Mouse (Mus musculus): ENCODE measurements around the gene Pomgnt1. TPM values are rescaled to one million over a fixed set of nuclear protein-coding genes. Genes with fewer than 3 reads are reported as not detected.

Gene Pomgnt1
- polyA plus RNA-seq, 1 experiment from 2014 or later: 56.6 TPM

- H3K36me3 ChIP-seq: 0 out of 2 replicates have a peak, but pooled peaks cover 1% of the 10 kb centered on the region
- H3K9ac ChIP-seq: no peak overlapping the region
- no peak for ATAC-seq (ENCODE audit: insufficient number of reproducible peaks, low FRiP score, low TSS enrichment, low read depth)
- H3K4me3 ChIP-seq: no peak overlapping the region
- no peaks in the 10 kb centered on the region for H3K27me3 ChIP-seq
- no peaks in the 10 kb centered on the region for H3K9me3 ChIP-seq
- no peak overlapping the region for H3K27ac ChIP-seq
- WGBS: 86% methylated on average over 7 of the region's 7 CpGs
- H3K4me1 ChIP-seq: peaks cover 16% of the 10 kb centered on the region
- H3K4me2 ChIP-seq: no peak overlapping the region
Observed at GRCm38 (mm10) chr4:116142269-116142668, 18.6 kb downstream of the Pomgnt1 start.

- no peak for ATAC-seq (ENCODE audit: insufficient number of reproducible peaks, low FRiP score, low TSS enrichment, low read depth)
- peak overlapping the region; percentile 91 for H3K4me2 ChIP-seq
- H3K9ac ChIP-seq: 0 out of 2 replicates have a peak overlapping the region, but pooled peaks have one; percentile 14
- H3K9me3 ChIP-seq: no peaks in the 10 kb centered on the region
- H3K36me3 ChIP-seq: no peaks in the 10 kb centered on the region
- H3K27me3 ChIP-seq: no peaks in the 10 kb centered on the region
- WGBS: 3% methylated on average over 7 of the region's 7 CpGs
- peak overlapping the region; percentile 71 for H3K4me3 ChIP-seq
- H3K27ac ChIP-seq: no peak overlapping the region
- peaks cover 16% of the 10 kb centered on the region for H3K4me1 ChIP-seq
Observed at GRCm38 (mm10) chr4:116143317-116143811, 19.7 kb downstream of the Pomgnt1 start.

- Histone ChIP-seq H3K27me3 (no peaks in the 10 kb centered on the region), H3K4me3 (peak overlapping the region; percentile 71), H3K27ac (no peak overlapping the region; the same call in 1 of the 2 replicates), H3K9ac (peak overlapping the region; percentile 79), H3K9me3 (no peaks in the 10 kb centered on the region), H3K36me3 (no peaks in the 10 kb centered on the region), H3K4me1 (peaks cover 16% of the 10 kb centered on the region), H3K4me2 (peak overlapping the region; percentile 91)
- ATAC-seq (ENCODE audit: insufficient number of reproducible peaks, low FRiP score, low TSS enrichment, low read depth): peak; percentile 35; the same call in 1 of the 2 replicates
- WGBS: 1% methylated on average over 46 of the region's 47 CpGs
Observed at GRCm38 (mm10) chr4:116143891-116144717, 20.5 kb downstream of the Pomgnt1 start.

- Histone ChIP-seq H3K4me2 (peak overlapping the region; percentile 67), H3K27me3 (no peaks in the 10 kb centered on the region), H3K4me1 (peaks cover 23% of the 10 kb centered on the region), H3K27ac (peak overlapping the region; percentile 93), H3K9me3 (no peaks in the 10 kb centered on the region), H3K9ac (peak overlapping the region; percentile 92), H3K36me3 (peaks cover 31% of the 10 kb centered on the region), H3K4me3 (peak overlapping the region; percentile 65)
- ATAC-seq (ENCODE audit: insufficient number of reproducible peaks, low FRiP score, low TSS enrichment, low read depth): no peak
- WGBS: 26% methylated on average over 6 of the region's 6 CpGs
Observed at GRCm38 (mm10) chr4:116149812-116150155, 26.1 kb downstream of the Pomgnt1 start.

- H3K4me1 ChIP-seq: peaks cover 21% of the 10 kb centered on the region
- ATAC-seq (ENCODE audit: insufficient number of reproducible peaks, low FRiP score, low TSS enrichment, low read depth): peak; percentile 84
- peak overlapping the region; percentile 67 for H3K4me2 ChIP-seq
- H3K36me3 ChIP-seq: peaks cover 37% of the 10 kb centered on the region
- peak overlapping the region; percentile 92 for H3K9ac ChIP-seq
- no peaks in the 10 kb centered on the region for H3K27me3 ChIP-seq
- peak overlapping the region; percentile 93 for H3K27ac ChIP-seq
- H3K4me3 ChIP-seq: peak overlapping the region; percentile 65
- WGBS: under 1% methylated on average over 65 of the region's 73 CpGs
- H3K9me3 ChIP-seq: no peaks in the 10 kb centered on the region
Observed at GRCm38 (mm10) chr4:116150156-116150861, 26.7 kb downstream of the Pomgnt1 start.

- no peaks in the 10 kb centered on the region for H3K27me3 ChIP-seq
- peak overlapping the region; percentile 65 for H3K4me3 ChIP-seq
- H3K9ac ChIP-seq: peak overlapping the region; percentile 92
- peaks cover 42% of the 10 kb centered on the region for H3K36me3 ChIP-seq
- peak overlapping the region; percentile 67 for H3K4me2 ChIP-seq
- peak overlapping the region; percentile 93 for H3K27ac ChIP-seq
- no peaks in the 10 kb centered on the region for H3K9me3 ChIP-seq
- ATAC-seq (ENCODE audit: insufficient number of reproducible peaks, low FRiP score, low TSS enrichment, low read depth): no peak
- peaks cover 21% of the 10 kb centered on the region for H3K4me1 ChIP-seq
- 19% methylated on average over 4 of the region's 4 CpGs for WGBS
Observed at GRCm38 (mm10) chr4:116150862-116151221, 27.2 kb downstream of the Pomgnt1 start.

GRCm38 (mm10) chr4:116151238-116151637, 27.6 kb downstream of the Pomgnt1 start, which contains the start of gene Lurap1:
TSS of gene Lurap1 (minus strand) at chr4:116151338.
- H3K27ac ChIP-seq: peak within 1 kb of the TSS; percentile 93
- H3K27me3 ChIP-seq: no peaks in the 10 kb centered on the region
- no peak for ATAC-seq (ENCODE audit: insufficient number of reproducible peaks, low FRiP score, low TSS enrichment, low read depth)
- peaks cover 46% of the 10 kb centered on the region for H3K36me3 ChIP-seq
- WGBS: 66% methylated on average over 6 of the region's 6 CpGs
- H3K4me2 ChIP-seq: peak within 1 kb of the TSS; percentile 67
- peak within 1 kb of the TSS; percentile 92 for H3K9ac ChIP-seq
- no peaks in the 10 kb centered on the region for H3K9me3 ChIP-seq
- H3K4me3 ChIP-seq: peak within 1 kb of the TSS; percentile 65
- H3K4me1 ChIP-seq: peaks cover 21% of the 10 kb centered on the region

- ATAC-seq (ENCODE audit: insufficient number of reproducible peaks, low FRiP score, low TSS enrichment, low read depth): no peak
- peaks cover 61% of the 10 kb centered on the region for H3K36me3 ChIP-seq
- WGBS: 94% methylated on average over 15 of the region's 15 CpGs
- no peak overlapping the region for H3K9ac ChIP-seq
- no peaks in the 10 kb centered on the region for H3K27me3 ChIP-seq
- no peak overlapping the region for H3K27ac ChIP-seq
- no peak overlapping the region for H3K4me2 ChIP-seq
- H3K4me1 ChIP-seq: peaks cover 21% of the 10 kb centered on the region
- H3K9me3 ChIP-seq: no peaks in the 10 kb centered on the region
- H3K4me3 ChIP-seq: no peak overlapping the region
Observed at GRCm38 (mm10) chr4:116152702-116153101, 29.1 kb downstream of the Pomgnt1 start.

GRCm38 (mm10) chr4:116157882-116158281, 34.2 kb downstream of the Pomgnt1 start:
- H3K9me3 ChIP-seq: no peaks in the 10 kb centered on the region
- no peak overlapping the region for H3K4me2 ChIP-seq
- H3K27me3 ChIP-seq: no peaks in the 10 kb centered on the region
- no peaks in the 10 kb centered on the region for H3K4me1 ChIP-seq
- no peak overlapping the region for H3K4me3 ChIP-seq
- no peak overlapping the region for H3K27ac ChIP-seq
- peaks cover 84% of the 10 kb centered on the region for H3K36me3 ChIP-seq
- ATAC-seq (ENCODE audit: insufficient number of reproducible peaks, low FRiP score, low TSS enrichment, low read depth): no peak
- WGBS: 69% methylated on average over 2 of the region's 2 CpGs
- H3K9ac ChIP-seq: no peak overlapping the region

- 75% methylated on average over 3 of the region's 3 CpGs for WGBS
- ATAC-seq (ENCODE audit: insufficient number of reproducible peaks, low FRiP score, low TSS enrichment, low read depth): no peak
- H3K4me3 ChIP-seq: no peak overlapping the region
- no peaks in the 10 kb centered on the region for H3K27me3 ChIP-seq
- no peak overlapping the region for H3K4me2 ChIP-seq
- H3K36me3 ChIP-seq: peaks cover 65% of the 10 kb centered on the region
- H3K4me1 ChIP-seq: no peaks in the 10 kb centered on the region
- no peak overlapping the region for H3K27ac ChIP-seq
- no peak overlapping the region for H3K9ac ChIP-seq
- no peaks in the 10 kb centered on the region for H3K9me3 ChIP-seq
Observed at GRCm38 (mm10) chr4:116159912-116160311, 36.3 kb downstream of the Pomgnt1 start.

GRCm38 (mm10) chr4:116160769-116161168, 37.1 kb downstream of the Pomgnt1 start:
- no peak for ATAC-seq (ENCODE audit: insufficient number of reproducible peaks, low FRiP score, low TSS enrichment, low read depth)
- WGBS: 78% methylated on average over 3 of the region's 3 CpGs

GRCm38 (mm10) chr4:116162142-116162541, 38.5 kb downstream of the Pomgnt1 start:
- Histone ChIP-seq H3K9me3 (no peaks in the 10 kb centered on the region), H3K9ac (no peak overlapping the region), H3K27me3 (no peaks in the 10 kb centered on the region), H3K36me3 (peaks cover 42% of the 10 kb centered on the region), H3K4me1 (peaks cover 9% of the 10 kb centered on the region), H3K27ac (no peak overlapping the region), H3K4me2 (no peak overlapping the region), H3K4me3 (no peak overlapping the region)
- 78% methylated on average over 4 of the region's 4 CpGs for WGBS
- no peak for ATAC-seq (ENCODE audit: insufficient number of reproducible peaks, low FRiP score, low TSS enrichment, low read depth)

More at GRCm38 (mm10) chr4:116160769-116161168, 37.1 kb downstream of the Pomgnt1 start:
- Histone ChIP-seq H3K4me3 (no peak overlapping the region), H3K9me3 (no peaks in the 10 kb centered on the region), H3K4me2 (no peak overlapping the region), H3K27ac (no peak overlapping the region), H3K4me1 (peaks cover 4% of the 10 kb centered on the region), H3K27me3 (no peaks in the 10 kb centered on the region), H3K36me3 (peaks cover 56% of the 10 kb centered on the region), H3K9ac (no peak overlapping the region)

Measured in limb, embryonic 15.5 days (tissue).